Mouse (Mus musculus) liver, embryonic 13.5 days (tissue): ENCODE measurements around the gene Cacna1c. TPM values are rescaled to one million over a fixed set of nuclear protein-coding genes. Genes with fewer than 3 reads are reported as not detected.

Experiments
- ATAC-seq: fragments of 200-750 bp; cut with Nextera tagmentation; 2 replicates; pipeline ENCODE4 v1.8.0; 2017; ENCODE audit warnings: low read depth, mild to moderate bottlenecking, moderate number of reproducible peaks, moderate library complexity
- DNase-seq: peaks from one replicate; pipeline ENCODE4 v3.0.0; 2022
- H3K27ac ChIP-seq: fragments of 300-500 bp; sonication (generic); 2 replicates; pipeline ENCODE4 v1.5.1; 2015; ENCODE audit warnings: moderate library complexity, mild to moderate bottlenecking, inconsistent platforms
- H3K27me3 ChIP-seq: fragments of 300-500 bp; sonication (generic); 2 replicates; pipeline ENCODE4 v1.6.1; 2015; ENCODE audit warnings: mild to moderate bottlenecking, inconsistent platforms
- H3K36me3 ChIP-seq: fragments of 300-500 bp; sonication (generic); 2 replicates; pipeline ENCODE4 v1.6.1; 2015; ENCODE audit warnings: mild to moderate bottlenecking, inconsistent platforms
- H3K4me1 ChIP-seq: fragments of 300-500 bp; sonication (generic); replicated peaks from 2 replicates; pipeline ENCODE4 v1.6.1; 2015; ENCODE audit warnings: inconsistent platforms
- H3K4me2 ChIP-seq: fragments of 300-500 bp; sonication (generic); 2 replicates; pipeline ENCODE4 v1.6.1; 2015; ENCODE audit warnings: inconsistent platforms, mild to moderate bottlenecking, moderate library complexity
- H3K4me3 ChIP-seq: fragments of 300-500 bp; sonication (generic); replicated peaks from 2 replicates; pipeline ENCODE4 v1.5.1; 2015; ENCODE audit warnings: mild to moderate bottlenecking, inconsistent platforms
- H3K9ac ChIP-seq: fragments of 300-500 bp; sonication (generic); 2 replicates; pipeline ENCODE4 v1.6.1; 2015; ENCODE audit warnings: mild to moderate bottlenecking, inconsistent platforms
- H3K9me3 ChIP-seq: fragments of 300-500 bp; sonication (generic); replicated peaks from 2 replicates; pipeline ENCODE4 v1.6.1; 2016; ENCODE audit warnings: inconsistent platforms
- WGBS: fragments of 180-500 bp; shearing (Covaris S2); methylation state at CpG from one replicate; pipeline ENCODE4 v1.1.7; 2015; ENCODE audit not compliant: insufficient replicate concordance; 5-methylcytosine and 5-hydroxymethylcytosine counted together
- polyA plus RNA-seq: library from polyadenylated mRNA; unstranded; fragments of >200 nt; fragmentation: Nextera tagmentation; extraction: Ambion mirVana; gene quantifications from 2 replicates; pipeline ENCODE4 v1.2.1, GENCODE M21; 2015

The Cacna1c gene
- polyA plus RNA-seq, 1 experiment from 2014 or later, result 0.25 TPM

- no peak for ATAC-seq
- DNase-seq, result no peak
Observed at GRCm38 (mm10) chr6:118821536-118821935, 374.7 kb downstream of the Cacna1c start.

DNA sequence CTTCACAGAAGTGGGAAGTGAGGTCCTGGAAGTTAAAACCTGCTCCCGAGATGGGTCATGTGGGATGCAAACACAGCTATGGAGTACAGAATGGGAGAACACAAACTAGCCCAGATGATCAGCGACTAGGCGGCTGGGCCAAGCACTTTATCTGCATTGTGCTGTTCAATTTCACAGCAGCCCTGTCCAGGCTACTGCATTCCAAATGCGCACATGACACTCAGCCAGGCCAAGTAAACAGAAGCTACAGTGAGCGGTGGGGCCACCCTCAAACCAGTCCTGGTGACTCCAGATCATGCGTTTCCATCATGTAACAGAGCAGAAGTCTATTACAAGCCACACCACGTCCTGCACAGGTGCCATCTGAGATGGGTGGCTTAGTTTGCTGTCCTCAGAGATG, 376.6 kb downstream of the Cacna1c start:
- ATAC-seq, result no peak
- 73% methylated on average over 7 of the region's 7 CpGs for WGBS
- Histone ChIP-seq H3K27ac (no peak overlapping the region), H3K27me3 (no peaks in the 10 kb centered on the region), H3K9me3 (no peaks in the 10 kb centered on the region), H3K4me1 (no peaks in the 10 kb centered on the region), H3K9ac (no peak overlapping the region), H3K4me3 (no peak overlapping the region), H3K4me2 (no peak overlapping the region), H3K36me3 (no peaks in the 10 kb centered on the region)
- DNase-seq, result no peak

More at GRCm38 (mm10) chr6:118821536-118821935, 374.7 kb downstream of the Cacna1c start:
- WGBS, result 78% methylated on average over 5 of the region's 5 CpGs
- Histone ChIP-seq H3K27ac (no peak overlapping the region), H3K27me3 (no peaks in the 10 kb centered on the region), H3K4me1 (no peaks in the 10 kb centered on the region), H3K4me2 (no peak overlapping the region), H3K9ac (no peak overlapping the region), H3K36me3 (no peaks in the 10 kb centered on the region), H3K4me3 (no peak overlapping the region), H3K9me3 (no peaks in the 10 kb centered on the region)

GRCm38 (mm10) chr6:118817928-118818503, 378.2 kb downstream of the Cacna1c start:
- WGBS, result 46% methylated on average over 5 of the region's 5 CpGs

GRCm38 (mm10) chr6:118816253-118816652, 380.0 kb downstream of the Cacna1c start:
- H3K27me3 ChIP-seq, result no peaks in the 10 kb centered on the region
- no peak overlapping the region for H3K9ac ChIP-seq
- no peak overlapping the region for H3K4me2 ChIP-seq
- no peak for ATAC-seq
- no peaks in the 10 kb centered on the region for H3K4me1 ChIP-seq
- no peaks in the 10 kb centered on the region for H3K9me3 ChIP-seq
- DNase-seq, result no peak
- WGBS, result 79% methylated on average over 6 of the region's 6 CpGs
- no peaks in the 10 kb centered on the region for H3K36me3 ChIP-seq
- H3K27ac ChIP-seq, result no peak overlapping the region
- no peak overlapping the region for H3K4me3 ChIP-seq

More at GRCm38 (mm10) chr6:118817928-118818503, 378.2 kb downstream of the Cacna1c start:
- DNase-seq (no peak), ATAC-seq (no peak)
- Histone ChIP-seq H3K4me2 (no peak overlapping the region), H3K27ac (no peak overlapping the region), H3K4me1 (no peaks in the 10 kb centered on the region), H3K9ac (no peak overlapping the region), H3K36me3 (no peaks in the 10 kb centered on the region), H3K9me3 (no peaks in the 10 kb centered on the region), H3K4me3 (no peak overlapping the region), H3K27me3 (no peaks in the 10 kb centered on the region)

GRCm38 (mm10) chr6:118812556-118812955, 383.7 kb downstream of the Cacna1c start:
- Histone ChIP-seq H3K9ac (no peak overlapping the region), H3K4me1 (peaks cover 10% of the 10 kb centered on the region), H3K4me2 (no peak overlapping the region), H3K9me3 (no peaks in the 10 kb centered on the region), H3K36me3 (no peaks in the 10 kb centered on the region), H3K27ac (no peak overlapping the region), H3K4me3 (no peak overlapping the region), H3K27me3 (no peaks in the 10 kb centered on the region)
- WGBS, result 58% methylated on average over 3 of the region's 3 CpGs
- ATAC-seq (no peak), DNase-seq (no peak)

DNA sequence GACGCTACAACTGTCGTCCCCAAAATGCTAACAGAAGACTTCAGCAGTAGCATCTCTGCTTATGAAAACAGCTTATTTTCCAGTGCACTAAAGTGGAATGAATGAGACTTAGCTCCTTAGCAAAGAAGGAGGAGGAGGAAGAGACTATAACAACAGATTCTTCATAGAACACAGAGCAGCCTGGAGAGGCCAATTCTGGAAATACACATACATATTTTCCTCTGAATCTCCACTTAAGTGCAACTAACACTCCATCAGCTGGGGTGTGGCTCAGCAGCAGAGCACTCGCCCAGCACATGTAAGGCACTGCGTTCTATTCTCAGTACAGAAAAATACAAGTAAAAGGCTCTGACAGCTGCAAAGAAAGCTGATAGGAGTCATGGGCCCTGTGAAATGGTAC, 384.2 kb downstream of the Cacna1c start:
- no peaks in the 10 kb centered on the region for H3K36me3 ChIP-seq
- H3K9ac ChIP-seq, result no peak overlapping the region
- no peak overlapping the region for H3K27ac ChIP-seq
- ATAC-seq, result no peak
- DNase-seq, result no peak
- peaks cover 10% of the 10 kb centered on the region for H3K4me1 ChIP-seq
- no peaks in the 10 kb centered on the region for H3K9me3 ChIP-seq
- H3K4me2 ChIP-seq, result no peak overlapping the region
- H3K27me3 ChIP-seq, result no peaks in the 10 kb centered on the region
- no peak overlapping the region for H3K4me3 ChIP-seq
- 73% methylated on average over 4 of the region's 4 CpGs for WGBS

- Histone ChIP-seq H3K4me3 (no peak overlapping the region), H3K27ac (no peak overlapping the region), H3K4me1 (peaks cover 10% of the 10 kb centered on the region), H3K27me3 (no peaks in the 10 kb centered on the region), H3K9me3 (no peaks in the 10 kb centered on the region), H3K4me2 (no peak overlapping the region), H3K9ac (no peak overlapping the region), H3K36me3 (no peaks in the 10 kb centered on the region)
- 10% methylated on average over 1 of the region's 1 CpGs for WGBS
- DNase-seq (no peak), ATAC-seq (no peak)
Observed at GRCm38 (mm10) chr6:118810834-118811233, 385.4 kb downstream of the Cacna1c start.

DNA sequence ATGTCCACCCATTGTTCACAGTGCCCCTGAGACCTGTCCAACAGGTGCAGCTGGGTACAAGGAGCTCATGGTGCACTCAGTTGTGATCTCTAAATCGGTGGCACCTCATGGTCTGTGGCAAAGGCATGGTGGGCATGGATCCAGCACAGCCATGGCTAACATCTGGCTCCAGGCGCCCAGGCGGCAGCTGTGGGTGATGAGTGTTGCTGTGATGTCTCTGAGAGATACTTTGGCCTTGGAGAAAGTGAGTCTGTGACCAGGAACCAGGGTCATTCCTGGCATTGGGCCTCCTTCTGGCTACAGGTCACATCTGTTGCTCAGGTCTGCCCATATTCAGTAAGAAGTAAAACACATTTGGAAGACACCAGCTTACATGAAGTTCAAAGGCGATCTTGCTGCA, 391.1 kb downstream of the Cacna1c start:
- no peak overlapping the region for H3K9ac ChIP-seq
- DNase-seq (no peak), ATAC-seq (no peak)
- no peak overlapping the region for H3K4me3 ChIP-seq
- no peaks in the 10 kb centered on the region for H3K27me3 ChIP-seq
- H3K36me3 ChIP-seq, result no peaks in the 10 kb centered on the region
- H3K4me1 ChIP-seq, result peaks cover 10% of the 10 kb centered on the region
- 80% methylated on average over 4 of the region's 4 CpGs for WGBS
- no peaks in the 10 kb centered on the region for H3K9me3 ChIP-seq
- no peak overlapping the region for H3K4me2 ChIP-seq
- no peak overlapping the region for H3K27ac ChIP-seq

DNA sequence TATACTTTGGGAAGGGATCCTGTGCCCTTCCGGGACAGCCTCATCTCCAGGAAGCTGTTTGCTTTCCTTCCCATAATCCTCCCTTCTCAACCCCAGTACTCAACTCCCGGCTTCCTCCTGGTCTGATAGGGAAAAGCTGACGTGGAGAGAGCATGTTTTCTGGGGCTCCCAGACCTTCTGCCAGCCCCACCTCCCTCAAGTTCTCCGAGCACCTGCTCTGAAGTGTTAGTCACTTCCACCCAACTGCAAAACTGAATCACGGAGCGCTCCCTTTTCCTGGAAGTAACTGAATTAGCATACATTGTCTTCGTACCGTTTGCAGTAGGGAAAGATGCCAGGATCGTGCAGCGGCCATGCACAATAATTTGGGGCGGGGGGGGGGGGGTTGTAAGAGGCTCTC, 393.9 kb downstream of the Cacna1c start:
- 50% methylated on average over 11 of the region's 11 CpGs for WGBS
- H3K9me3 ChIP-seq, result no peaks in the 10 kb centered on the region
- no peak overlapping the region for H3K27ac ChIP-seq
- DNase-seq, result no peak
- no peaks in the 10 kb centered on the region for H3K27me3 ChIP-seq
- H3K36me3 ChIP-seq, result no peaks in the 10 kb centered on the region
- H3K4me1 ChIP-seq, result no peaks in the 10 kb centered on the region
- ATAC-seq, result no peak
- H3K9ac ChIP-seq, result no peak overlapping the region
- H3K4me2 ChIP-seq, result no peak overlapping the region
- no peak overlapping the region for H3K4me3 ChIP-seq

DNA sequence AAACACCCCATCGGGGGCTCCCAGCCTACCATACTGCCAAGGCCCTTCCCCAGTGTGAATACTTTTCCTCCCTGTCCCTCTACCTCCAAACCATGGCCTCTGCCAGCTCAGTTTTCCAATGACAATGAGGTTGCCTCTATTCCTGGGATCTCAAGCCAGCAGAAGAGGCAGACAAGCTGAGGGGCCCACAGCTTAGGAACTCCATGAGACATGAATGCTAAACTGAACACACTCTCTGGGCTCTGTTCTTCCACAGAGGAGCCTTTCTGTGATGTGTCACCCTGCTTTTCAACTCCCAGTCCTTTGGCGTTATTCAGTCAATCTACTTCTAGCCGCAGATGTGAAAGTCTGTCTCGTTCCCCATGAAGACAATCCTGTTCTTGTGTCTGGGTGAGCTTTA, 399.8 kb downstream of the Cacna1c start:
- H3K4me3 ChIP-seq, result no peak overlapping the region
- no peak overlapping the region for H3K27ac ChIP-seq
- no peaks in the 10 kb centered on the region for H3K4me1 ChIP-seq
- H3K36me3 ChIP-seq, result no peaks in the 10 kb centered on the region
- ATAC-seq (no peak), DNase-seq (no peak)
- no peak overlapping the region for H3K9ac ChIP-seq
- no peaks in the 10 kb centered on the region for H3K27me3 ChIP-seq
- 0 out of 2 replicates have a peak, but pooled peaks cover 6% of the 10 kb centered on the region for H3K9me3 ChIP-seq
- 76% methylated on average over 4 of the region's 4 CpGs for WGBS
- H3K4me2 ChIP-seq, result no peak overlapping the region

DNA sequence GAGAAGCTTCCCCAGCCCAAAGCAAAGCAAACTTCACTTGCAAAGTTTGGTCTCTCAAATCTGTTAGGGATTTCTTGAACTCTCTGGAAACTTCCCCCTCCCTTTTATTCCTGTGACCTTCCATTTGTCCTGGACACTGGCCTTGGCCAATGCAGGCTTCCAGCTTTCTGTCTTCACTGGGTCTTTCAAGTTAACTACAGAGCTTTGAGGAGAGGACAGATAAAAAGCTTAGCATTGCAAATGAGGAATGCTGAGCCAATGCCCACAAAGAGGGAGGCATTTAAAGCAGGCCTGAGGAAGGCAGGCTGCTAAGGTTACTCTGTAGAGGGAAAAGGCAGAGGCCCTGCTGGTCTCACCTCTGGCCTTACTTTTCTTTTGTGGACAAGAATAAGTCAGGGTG, 400.5 kb downstream of the Cacna1c start:
- DNase-seq (no peak), ATAC-seq (no peak)
- no peaks in the 10 kb centered on the region for H3K27me3 ChIP-seq
- H3K9me3 ChIP-seq, result 0 out of 2 replicates have a peak, but pooled peaks cover 6% of the 10 kb centered on the region
- no peaks in the 10 kb centered on the region for H3K4me1 ChIP-seq
- no peaks in the 10 kb centered on the region for H3K36me3 ChIP-seq
- no peak overlapping the region for H3K4me2 ChIP-seq
- no peak overlapping the region for H3K27ac ChIP-seq
- no peak overlapping the region for H3K9ac ChIP-seq
- no peak overlapping the region for H3K4me3 ChIP-seq

- Histone ChIP-seq H3K9me3 (0 out of 2 replicates have a peak, but pooled peaks cover 6% of the 10 kb centered on the region), H3K36me3 (no peaks in the 10 kb centered on the region), H3K4me2 (no peak overlapping the region), H3K9ac (no peak overlapping the region), H3K27ac (no peak overlapping the region), H3K27me3 (no peaks in the 10 kb centered on the region), H3K4me1 (no peaks in the 10 kb centered on the region), H3K4me3 (no peak overlapping the region)
- 49% methylated on average over 5 of the region's 5 CpGs for WGBS
- ATAC-seq (no peak), DNase-seq (no peak)
Observed at GRCm38 (mm10) chr6:118791921-118792368, 404.3 kb downstream of the Cacna1c start.
